Mouse (Mus musculus) gastrocnemius, postnatal 14 days (tissue): ENCODE data around the gene Slc6a16. TPM values are rescaled to one million over a fixed set of nuclear protein-coding genes. Genes with fewer than 3 reads are reported as not detected.

Experiments used
- DNase-seq: peaks from one replicate; pipeline ENCODE4 v3.0.0; 2021; ENCODE audit warnings: mixed read lengths
- intact Hi-C: fragments of 180-260 bp; cut with DNase I; formaldehyde crosslinking; loops from one replicate; pipeline ENCODE4 v1.15.1; 2025; ENCODE audit warnings: low total_unique reads
- total RNA-seq, 2 experiments: library from RNA; stranded (reverse); gene quantifications; 2 replicates each; pipeline ENCODE4 v1.2.3; 2021

Gene Slc6a16
- total RNA-seq, 2 experiments from 2014 or later: not detected

DNA sequence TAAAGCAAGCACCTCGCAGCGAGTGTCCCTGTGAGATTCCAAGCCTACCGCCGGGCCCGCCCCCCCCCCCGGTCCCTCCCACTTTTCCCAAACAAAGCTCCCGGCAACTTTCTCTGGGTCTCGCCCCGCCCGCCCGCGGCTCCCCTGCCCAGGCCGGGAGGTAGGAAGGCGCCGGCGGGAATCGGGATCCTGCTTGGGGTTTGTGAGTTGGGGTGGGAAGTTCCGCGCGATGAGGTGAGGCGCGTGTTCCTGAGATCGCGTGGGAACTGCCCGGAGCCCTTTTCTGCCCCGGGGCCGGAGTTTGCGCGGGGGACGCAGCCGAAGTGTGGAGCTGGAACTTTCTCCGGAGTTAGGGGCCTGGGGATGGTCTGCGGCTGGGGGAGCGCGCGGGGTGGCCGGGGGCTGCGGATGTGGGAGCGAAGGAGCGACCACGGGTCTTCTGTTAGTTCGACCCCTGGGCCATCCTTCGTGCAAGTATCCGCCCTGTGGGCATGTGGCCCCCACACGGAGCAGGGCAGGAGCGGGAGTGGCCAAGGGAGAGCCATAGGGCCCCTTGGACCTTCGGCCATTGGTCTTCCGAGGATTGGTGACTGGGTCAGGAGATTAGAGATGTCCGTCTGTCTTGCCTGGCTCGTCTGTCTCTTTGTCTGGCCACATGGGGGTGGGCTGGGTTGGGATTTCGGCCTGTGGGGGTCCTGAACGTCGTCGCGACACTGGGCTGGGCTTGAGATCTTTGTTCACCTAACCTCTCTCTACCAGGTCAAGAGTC, 25.0 kb upstream of the Slc6a16 start, which contains the start of gene Tead2:
Tead2 (plus strand) TSS at position 81 of the 769 bp plus-strand sequence.
- intact Hi-C loops: no loop called here
- peak; percentile 51 for DNase-seq

DNA sequence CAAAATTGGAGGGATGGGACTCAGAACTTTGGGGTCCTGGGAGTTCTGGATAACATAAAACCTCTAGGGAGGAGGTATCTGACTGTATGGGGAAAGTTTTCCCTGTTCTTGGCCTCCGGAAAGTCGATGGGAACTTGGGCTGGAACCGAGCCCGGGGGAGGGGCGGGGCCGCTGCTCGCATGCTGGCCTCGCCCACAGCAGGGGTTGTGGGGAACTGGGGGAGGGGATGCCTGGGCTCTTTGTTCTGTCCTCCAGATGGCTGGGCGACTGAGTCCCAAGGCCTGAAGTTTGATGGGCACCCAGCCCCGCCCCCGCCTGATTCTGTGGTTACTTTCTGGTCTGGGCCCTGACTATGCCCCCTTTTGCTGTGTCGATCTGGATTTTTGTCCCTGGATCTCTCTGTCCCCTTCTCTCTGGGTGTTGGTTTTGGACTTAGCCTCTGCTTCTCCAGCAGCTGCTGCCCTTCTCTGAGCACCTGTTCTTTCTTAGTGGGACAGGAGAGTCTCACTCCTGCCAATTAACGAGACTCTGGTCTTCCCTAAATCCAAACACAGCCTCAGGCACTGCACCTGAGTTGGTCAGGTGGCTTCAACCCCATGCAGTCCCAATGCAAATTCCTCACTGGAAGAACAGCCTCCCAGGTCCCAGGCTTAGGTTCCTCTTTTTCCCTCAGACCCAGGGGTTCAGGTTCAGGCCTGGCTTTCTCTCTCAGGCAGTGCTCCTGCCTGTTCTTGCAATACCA, 24.3 kb upstream of the Slc6a16 start:
- DNase-seq: peak; percentile 76
- intact Hi-C loops: no loop called here

DNA sequence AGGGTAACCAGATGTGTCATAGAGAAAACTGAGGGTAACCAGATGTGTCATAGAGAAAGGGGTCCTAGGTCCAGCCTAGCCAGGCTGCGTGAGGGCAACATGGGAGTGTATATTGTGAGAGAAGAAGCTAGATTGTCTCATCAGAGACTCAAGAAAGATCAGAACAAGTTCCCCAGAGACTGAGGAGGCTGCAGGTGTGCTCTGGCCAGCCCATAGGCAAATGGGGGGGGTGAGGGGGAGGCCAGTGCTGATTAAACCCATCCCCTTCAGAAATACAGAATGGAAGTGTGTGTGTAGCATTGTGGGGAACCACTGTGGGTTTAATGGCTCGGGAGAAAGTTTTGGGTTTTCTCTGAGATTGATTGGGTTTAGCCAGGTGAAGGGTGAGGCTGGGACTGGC, 19.2 kb upstream of the Slc6a16 start:
- DNase-seq: no peak
- intact Hi-C loops: no loop called here

DNA sequence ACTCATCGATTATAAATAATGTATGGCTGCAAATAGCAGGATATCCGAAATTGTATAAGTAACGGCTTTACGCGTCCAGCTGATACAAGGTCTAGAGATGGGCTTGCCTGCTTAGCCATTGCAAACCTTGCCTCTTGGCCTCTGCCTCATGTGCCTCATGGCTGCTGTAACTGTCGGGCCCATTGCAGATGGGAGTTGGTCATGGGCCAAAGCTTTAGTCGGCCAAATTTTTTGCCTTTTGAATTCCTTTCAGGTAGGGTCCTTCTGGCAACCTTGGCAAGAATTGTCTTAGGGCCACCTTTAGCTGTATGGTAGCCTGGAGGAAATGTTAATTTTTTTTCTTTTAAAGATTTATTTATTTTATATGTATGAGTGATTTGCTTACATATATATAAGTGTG, 16.1 kb upstream of the Slc6a16 start:
- no peak for DNase-seq

DNA sequence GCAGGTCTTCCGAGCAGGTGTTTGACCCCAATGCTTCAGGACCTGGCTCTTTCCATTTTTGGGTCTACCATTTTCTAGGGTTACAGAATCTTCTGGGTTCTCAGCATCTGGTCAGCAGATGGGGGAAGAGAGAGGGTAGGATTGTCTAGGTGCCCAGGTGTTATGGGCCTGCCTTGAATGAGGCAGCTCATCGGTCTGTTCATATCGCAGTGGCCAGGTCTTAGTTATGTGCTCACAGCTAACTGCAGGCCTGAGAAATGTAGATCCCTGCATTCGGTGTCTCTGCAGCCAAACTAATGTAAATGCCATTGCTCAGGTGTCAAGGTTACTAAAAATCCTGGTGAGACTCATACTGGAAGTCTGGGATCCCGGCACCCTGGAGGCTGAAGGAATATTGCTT, 14.5 kb upstream of the Slc6a16 start:
- DNase-seq: no peak
- intact Hi-C loops: no loop called here

More for the DNA sequence above, 16.1 kb upstream of the Slc6a16 start:
- intact Hi-C loops: no loop called here

DNA sequence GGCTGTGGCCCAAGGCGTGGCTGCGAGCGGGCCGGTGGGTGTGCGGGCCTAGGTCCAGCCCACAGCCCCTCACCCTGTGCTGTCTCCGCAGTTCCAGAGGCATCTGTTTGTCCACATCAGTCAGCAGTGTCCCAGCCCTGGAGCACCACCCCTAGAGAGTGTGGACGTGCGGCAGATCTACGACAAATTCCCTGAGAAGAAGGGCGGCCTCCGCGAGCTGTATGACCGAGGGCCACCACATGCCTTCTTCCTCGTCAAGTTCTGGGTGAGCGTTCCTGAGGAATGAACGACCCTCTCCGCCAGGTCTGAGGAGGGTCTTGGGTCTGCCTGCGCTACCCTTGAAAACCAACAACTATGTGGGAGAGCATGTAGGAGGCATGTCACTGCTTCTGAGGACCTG, 12.3 kb upstream of the Slc6a16 start:
- intact Hi-C loops: no loop called here

DNA sequence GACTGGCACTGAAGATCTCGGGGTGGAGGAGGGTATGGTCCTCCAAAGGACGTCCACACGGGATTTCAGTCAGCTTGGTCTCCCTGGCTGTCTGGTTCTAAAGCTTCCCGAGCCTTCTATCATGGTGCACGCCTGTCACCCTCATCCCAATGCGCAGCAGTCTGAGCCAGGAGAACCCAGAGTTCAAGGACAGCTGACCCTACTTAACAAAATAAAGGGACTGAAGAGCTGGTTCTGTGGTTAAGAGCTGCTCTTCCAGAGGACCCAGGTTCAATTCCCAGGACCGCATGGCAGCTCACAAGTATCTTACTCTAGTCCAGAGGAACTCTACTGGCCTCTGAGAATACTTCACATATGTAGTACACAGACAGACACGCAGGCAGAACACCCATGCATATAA, 11.8 kb upstream of the Slc6a16 start:
- intact Hi-C loops: no loop called here
- no peak for DNase-seq

More for the DNA sequence above, 12.3 kb upstream of the Slc6a16 start:
- DNase-seq: no peak

DNA sequence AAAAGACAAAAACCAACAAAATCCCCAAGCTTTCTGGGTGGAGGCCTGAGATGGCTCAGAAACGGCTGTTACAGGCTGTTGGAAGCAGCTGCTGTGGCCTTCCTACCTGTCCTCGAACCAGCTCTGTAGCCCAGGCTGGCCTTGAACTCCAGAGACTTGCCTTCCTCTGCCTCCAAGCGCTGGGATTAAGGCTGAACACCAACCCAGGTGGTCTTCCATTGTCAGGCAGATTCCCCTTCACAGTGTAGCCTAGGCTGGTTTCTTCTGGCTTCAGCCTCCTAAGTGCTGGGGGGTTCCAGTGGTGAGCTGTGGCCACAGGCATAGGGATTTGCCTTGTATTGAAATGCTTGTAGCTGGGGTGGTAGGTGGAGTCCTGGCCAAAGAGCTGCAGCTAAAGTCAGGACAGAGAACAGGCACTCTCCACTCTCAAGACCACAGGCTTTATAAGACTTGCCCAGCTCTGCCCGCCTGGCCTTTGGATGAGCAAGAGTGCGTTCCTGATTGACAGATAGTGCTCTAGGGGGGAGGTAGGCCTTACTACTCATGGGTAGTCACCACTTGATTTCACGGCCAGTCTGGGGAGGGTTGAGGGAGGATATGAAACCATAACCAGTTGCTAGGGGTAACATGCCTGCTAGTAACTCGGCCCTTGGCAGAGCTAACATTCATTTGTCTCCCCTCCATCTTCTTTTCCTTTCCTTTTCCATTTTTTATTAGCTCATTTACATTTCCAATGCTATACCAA, 11.3 kb upstream of the Slc6a16 start:
- DNase-seq: no peak
- intact Hi-C loops: no loop called here

DNA sequence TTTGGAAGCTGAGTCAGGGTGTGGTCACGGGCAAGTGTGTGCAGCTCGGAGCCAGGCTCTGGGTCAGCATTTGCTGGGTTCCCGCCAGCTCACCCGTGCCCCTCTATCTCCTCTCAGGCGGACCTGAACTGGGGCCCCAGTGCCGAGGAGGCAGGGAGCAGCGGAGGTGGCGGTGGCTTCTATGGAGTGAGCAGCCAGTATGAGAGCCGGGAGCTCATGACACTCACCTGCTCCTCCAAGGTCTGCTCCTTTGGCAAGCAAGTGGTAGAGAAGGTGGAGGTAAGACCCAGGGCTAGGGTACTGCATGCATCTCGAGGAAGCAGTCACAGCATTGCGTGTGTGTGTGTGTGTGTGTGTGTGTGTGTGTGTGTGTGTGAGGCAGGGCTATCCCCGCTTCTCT, 9.7 kb upstream of the Slc6a16 start:
- intact Hi-C loops: no loop called here
- no peak for DNase-seq

DNA sequence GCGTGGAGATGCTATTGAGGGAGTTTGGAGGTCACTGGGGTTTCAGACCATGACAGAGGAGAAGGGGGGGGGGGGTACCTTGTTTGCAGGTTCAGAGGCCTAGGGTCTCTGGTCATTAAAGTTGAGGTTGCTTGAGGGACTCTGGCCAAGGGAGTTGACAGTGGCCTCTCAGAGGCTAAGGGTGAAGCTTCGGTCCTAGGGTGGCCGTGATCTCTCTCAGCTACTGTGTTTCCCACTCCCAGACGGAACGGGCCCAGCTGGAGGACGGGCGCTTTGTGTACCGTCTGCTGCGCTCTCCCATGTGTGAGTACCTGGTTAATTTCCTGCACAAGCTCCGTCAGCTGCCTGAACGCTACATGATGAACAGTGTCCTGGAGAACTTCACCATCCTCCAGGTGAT, 8.9 kb upstream of the Slc6a16 start:
- no peak for DNase-seq
- intact Hi-C loops: no loop called here

DNA sequence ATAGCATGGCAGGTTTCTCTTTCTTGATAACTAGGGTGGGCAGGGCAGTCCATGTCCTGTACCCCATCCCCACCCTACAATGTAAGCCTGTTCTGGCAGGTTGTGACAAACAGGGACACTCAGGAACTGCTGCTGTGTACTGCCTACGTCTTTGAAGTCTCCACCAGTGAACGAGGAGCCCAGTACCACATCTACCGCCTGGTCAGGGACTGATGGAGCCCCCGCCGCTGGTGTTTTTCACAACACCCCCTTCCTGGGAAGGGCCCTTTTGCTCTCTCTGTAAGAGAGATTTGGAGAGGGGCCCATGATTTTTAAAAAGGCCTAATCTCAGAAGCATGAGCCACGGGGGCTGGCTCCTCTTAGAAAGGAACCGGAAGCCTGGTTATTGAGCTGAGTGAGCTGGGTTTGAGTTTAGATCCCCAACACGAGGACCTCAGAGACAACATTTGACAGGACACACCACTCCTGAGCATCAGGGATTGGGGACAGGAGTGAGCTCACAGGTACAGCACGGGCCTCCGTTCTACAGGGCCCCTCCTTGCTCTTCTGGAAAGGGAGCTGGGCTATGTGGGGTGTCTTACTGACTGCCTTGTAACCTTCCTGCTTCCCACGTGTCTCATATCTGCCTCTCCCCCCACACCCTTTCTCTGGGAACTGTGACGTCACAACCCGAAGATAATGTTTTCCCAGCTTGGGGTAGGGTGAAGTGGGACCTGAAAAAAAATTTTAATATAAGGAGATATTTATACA, 8.0 kb upstream of the Slc6a16 start:
- no peak for DNase-seq
- intact Hi-C loops: no loop called here

DNA sequence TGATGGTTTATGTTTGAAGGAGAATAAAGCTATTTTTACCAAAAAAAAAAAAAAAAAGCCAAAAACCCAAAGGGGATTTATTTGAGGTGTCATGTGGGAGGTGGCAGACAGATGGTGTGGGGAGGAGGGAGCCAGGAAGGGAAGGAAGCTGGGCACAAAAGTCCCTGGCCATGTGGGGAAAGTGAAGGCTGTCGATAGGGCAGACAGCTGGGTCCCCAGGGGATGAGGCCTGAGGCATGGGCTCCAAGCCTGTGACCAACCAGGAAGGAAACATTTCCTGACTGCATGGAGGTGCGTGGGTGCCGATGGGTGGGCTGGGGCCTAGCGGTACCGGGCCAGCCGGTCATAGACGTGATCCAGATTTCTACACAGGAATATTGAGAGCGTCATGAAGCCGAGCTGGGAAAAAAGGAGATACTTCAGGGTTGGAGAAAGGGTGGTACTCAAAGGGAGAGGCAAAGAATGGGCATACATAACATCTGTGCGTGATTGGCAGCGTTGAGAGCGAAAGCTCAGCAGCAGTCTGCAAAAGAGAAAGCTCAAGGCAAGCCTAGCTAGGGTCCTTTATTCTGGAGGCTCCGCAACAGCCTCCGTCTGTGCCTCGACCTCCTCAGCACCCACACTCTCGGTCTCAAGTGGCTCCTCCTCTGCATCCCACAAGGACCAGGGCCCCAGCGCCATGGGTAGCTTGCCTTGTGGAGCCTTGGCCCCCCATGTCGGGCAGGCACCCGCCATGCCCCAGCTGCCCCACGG, 7.1 kb upstream of the Slc6a16 start:
- DNase-seq: no peak
- intact Hi-C loops: no loop called here

DNA sequence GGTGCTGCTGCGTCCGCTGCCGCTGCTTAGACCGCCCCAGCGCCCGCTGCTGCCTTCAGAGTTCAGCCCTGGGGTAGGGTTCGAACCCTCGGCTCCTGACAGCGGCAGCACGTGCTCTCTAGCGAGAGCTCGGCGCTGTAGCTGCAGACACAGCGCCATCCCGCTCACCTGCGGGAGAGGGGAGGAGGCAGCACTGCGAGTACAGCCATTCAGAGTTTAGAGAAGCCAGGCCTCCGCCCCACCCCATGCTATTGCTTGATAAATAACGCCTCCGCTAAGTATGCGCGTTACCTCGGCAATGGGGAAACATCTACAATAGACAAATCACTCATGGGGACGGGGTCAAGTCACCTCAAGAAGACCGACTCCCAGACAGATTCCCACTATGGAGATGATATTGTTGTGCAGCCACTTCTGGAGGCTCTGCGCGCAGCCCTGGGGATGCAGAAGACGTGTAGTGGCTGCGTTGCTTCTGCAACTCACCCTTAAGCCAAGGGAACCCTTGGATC, 6.5 kb upstream of the Slc6a16 start:
- DNase-seq: no peak
- intact Hi-C loops: no loop called here

DNA sequence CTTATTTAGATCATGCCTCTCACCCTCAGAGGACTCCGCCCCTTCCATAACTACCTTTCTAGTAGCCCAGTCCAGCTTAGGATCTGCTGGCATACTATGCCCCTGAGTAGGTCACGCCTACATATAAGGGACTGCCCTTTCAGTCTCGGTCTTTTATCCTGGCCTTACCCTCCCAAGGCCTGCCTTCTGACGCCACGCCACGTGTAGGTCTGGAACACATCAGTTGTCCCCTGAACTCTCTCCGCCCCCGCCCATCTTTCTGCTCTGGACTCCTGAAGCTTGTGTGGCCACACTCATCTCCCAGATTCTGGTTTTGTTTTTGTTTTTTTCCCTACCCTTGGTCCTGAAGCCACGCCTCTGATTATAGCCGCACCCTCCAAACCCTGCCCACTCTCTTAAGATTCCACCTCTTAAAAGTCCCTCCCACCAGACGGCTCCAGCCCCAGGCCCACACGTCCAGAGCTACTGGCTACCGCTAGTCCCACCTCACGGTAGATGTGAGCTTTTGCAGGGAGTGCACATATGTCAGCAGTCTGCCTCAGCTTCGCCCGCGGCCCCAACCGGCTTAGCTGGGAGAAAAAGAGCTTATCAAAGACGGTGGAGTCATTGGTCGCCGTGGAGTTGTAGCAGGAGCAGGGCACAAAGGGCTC, 5.8 kb upstream of the Slc6a16 start:
- intact Hi-C loops: no loop called here
- peak; percentile 41 for DNase-seq

DNA sequence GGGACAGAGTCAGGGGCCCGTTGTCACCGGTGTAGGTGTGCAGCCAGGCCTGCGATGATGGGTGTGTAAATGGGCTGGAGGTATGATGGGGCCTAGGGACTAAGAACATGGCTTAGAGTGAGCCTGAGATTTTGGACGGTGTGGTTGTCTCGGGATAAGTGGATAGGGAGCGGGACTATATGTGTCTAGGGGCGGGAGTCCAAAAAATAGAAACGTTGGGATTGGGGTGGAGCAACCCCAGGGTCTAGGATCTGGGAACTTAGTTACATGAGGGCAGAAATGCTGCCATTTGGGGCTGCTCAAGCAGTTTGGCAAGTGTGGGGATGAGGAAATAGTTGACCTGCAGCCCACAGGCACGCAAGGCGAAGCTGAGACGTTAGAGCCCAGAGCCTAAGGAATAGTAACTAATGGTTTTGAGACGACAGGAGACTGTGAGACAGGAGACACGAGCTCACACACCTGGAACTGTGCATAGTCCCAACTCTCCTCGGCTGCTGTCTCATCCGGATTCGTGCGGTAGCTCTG, 5.2 kb upstream of the Slc6a16 start:
- intact Hi-C loops: no loop called here
- no peak for DNase-seq

DNA sequence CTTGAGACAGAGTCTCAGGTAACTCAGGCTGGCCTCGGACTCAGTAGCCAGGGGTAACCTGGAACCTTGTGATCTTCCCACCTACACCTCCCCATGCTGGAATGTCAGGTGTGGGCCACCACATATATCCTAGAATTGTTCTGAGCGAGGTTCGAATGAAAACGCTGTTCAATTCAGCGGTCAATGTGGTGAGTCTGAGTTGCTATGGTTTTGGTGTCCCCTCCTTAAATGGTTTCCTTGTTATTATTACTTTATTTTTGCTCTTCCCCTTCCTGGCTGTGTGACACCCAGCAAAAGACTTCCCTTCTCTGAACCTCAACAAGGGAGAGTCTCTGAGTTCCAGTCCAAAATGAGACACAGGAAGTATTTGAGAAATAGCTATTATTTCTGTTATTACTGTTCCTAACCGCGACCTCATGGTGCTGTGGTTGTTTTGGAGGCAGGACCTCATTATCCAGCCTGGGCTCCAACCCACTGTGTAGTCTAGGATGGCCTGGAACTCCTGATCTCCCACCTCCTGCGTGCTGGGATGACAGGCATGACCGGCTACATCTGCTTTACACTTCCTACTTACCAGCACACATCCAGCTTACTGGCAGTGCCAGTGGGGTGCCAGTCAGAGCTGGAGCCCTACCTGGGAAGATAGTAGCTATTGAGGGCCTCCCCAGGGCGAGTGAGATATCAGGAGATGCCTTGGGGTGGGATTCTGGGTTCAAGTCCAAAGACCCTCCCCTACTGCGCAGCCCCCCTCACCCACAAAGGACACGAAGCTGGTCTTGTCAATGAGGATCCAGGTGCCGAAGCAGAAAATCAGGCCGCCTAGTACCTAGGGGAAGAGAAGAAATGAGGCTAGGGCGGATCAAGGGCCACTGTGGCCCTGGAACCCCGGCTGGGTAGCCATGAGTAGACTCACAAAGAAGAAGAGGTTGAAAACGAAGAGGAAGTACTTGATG, 2.9 kb upstream of the Slc6a16 start:
- intact Hi-C loops: no loop called here
- no peak for DNase-seq
